Mouse (Mus musculus): ENCODE measurements around the gene Syt12. TPM values are rescaled to one million over a fixed set of nuclear protein-coding genes. Genes with fewer than 3 reads are reported as not detected.

Gene Syt12
- polyA plus RNA-seq, 1 experiment = not detected

DNA sequence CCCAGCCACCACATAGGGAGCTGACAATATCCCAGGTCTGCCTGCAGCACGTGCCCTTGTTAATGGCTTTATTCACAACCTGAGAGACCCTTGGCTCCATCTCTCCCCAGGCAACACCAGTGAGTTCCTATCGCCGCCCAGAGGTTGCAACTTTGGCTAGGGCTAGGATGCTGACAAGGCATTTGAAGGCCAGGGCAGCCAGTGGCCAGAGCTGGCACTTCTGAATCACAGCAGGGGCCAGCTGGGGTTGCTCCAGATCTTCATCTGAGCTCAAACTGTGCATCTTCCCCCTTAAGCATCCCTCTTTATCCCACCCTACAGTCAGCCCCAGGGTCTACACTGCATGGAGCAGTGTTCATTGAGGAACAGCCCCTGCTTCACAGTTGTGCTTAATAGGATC, 2.5 kb downstream of the Syt12 start:
- H3K27me3 ChIP-seq (ENCODE audit: control insufficient read depth, insufficient read depth, low read length, poor library complexity, severe bottlenecking) = 0 out of 2 replicates have a peak, but pooled peaks cover 2% of the 10 kb centered on the region
- TF ChIP-seq CTCF (IDR thresholded peaks at IDR 0.05; ENCODE audit: low read depth, low read length) (no peak), EP300 (IDR thresholded peaks at IDR 0.05; ENCODE audit: insufficient read depth, low read depth, low read length) (no peak), POLR2A (IDR thresholded peaks at IDR 0.05; ENCODE audit: insufficient read depth, low read length) (no peak)
- H3K9ac ChIP-seq (ENCODE audit: low read depth, poor library complexity, severe bottlenecking) = no peak overlapping the region

DNA sequence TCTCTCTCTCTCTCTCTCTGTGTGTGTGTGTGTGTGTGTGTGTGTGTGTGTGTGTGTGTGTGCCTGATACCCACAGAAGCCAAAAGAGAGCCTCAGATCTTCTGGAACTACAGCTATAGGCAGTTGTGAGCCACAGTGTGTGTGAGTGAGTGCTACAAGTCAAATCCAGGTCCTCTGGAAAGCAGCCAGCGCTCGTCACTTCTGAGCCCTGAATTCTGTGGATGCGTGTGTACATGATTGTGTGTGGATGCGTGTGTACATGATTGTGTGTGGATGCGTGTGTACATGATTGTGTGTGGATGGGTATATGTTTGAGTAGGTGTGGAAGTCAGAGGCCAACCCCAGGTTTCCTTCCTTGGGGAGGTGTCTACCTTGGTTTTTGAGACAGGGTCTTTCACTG, 3.7 kb downstream of the Syt12 start:
- H3K9me3 ChIP-seq (replicated peaks; ENCODE audit: control insufficient read depth, insufficient read depth, low read length, poor library complexity, severe bottlenecking) = no peaks in the 10 kb centered on the region
- TF ChIP-seq CTCF (IDR thresholded peaks at IDR 0.05; ENCODE audit: low read depth, low read length) (no peak), POLR2A (IDR thresholded peaks at IDR 0.05; ENCODE audit: insufficient read depth, low read length) (no peak), EP300 (IDR thresholded peaks at IDR 0.05; ENCODE audit: insufficient read depth, low read depth, low read length) (no peak)
- no peak overlapping the region for H3K4me3 ChIP-seq (ENCODE audit: low read depth, low read length)
- H3K36me3 ChIP-seq (ENCODE audit: control insufficient read depth, insufficient read depth, low read length, poor library complexity, severe bottlenecking) = no peaks in the 10 kb centered on the region
- H3K27me3 ChIP-seq (ENCODE audit: control insufficient read depth, insufficient read depth, low read length, poor library complexity, severe bottlenecking) = 0 out of 2 replicates have a peak, but pooled peaks cover 2% of the 10 kb centered on the region
- H3K9ac ChIP-seq (ENCODE audit: low read depth, poor library complexity, severe bottlenecking) = no peak overlapping the region
- no peaks in the 10 kb centered on the region for H3K4me1 ChIP-seq (ENCODE audit: control insufficient read depth, insufficient read depth, low read length)
- no peak overlapping the region for H3K27ac ChIP-seq (ENCODE audit: insufficient read depth, low read length)

More for the DNA sequence above, 2.5 kb downstream of the Syt12 start:
- no peaks in the 10 kb centered on the region for H3K36me3 ChIP-seq (ENCODE audit: control insufficient read depth, insufficient read depth, low read length, poor library complexity, severe bottlenecking)
- H3K4me1 ChIP-seq (ENCODE audit: control insufficient read depth, insufficient read depth, low read length) = no peaks in the 10 kb centered on the region
- no peak overlapping the region for H3K27ac ChIP-seq (ENCODE audit: insufficient read depth, low read length)
- H3K9me3 ChIP-seq (replicated peaks; ENCODE audit: control insufficient read depth, insufficient read depth, low read length, poor library complexity, severe bottlenecking) = no peaks in the 10 kb centered on the region
- no peak overlapping the region for H3K4me3 ChIP-seq (ENCODE audit: low read depth, low read length)

DNA sequence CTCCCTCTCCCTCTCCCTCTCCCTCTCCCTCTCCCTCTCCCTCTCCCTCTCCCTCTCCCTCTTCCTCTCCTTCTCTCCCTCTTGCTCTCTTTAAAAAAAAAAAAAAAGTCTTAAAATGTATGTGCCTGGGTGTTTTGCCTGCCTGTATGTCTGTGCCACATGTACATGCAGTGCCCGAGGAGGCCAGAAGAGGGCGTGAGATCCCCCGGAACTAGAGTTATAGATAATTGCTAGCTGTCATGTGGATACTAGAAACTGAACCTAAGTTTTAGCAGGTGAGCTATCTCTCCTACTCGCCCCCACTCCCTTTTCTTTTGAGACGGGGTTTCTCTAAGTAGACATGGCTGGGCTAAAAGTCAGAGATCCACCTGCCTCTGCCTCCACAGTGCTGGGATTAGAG, 8.9 kb downstream of the Syt12 start:
- Histone ChIP-seq H3K4me1 (ENCODE audit: control insufficient read depth, insufficient read depth, low read length) (no peaks in the 10 kb centered on the region), H3K27ac (ENCODE audit: insufficient read depth, low read length) (no peak overlapping the region), H3K9ac (ENCODE audit: low read depth, poor library complexity, severe bottlenecking) (no peak overlapping the region), H3K27me3 (ENCODE audit: control insufficient read depth, insufficient read depth, low read length, poor library complexity, severe bottlenecking) (no peaks in the 10 kb centered on the region), H3K36me3 (ENCODE audit: control insufficient read depth, insufficient read depth, low read length, poor library complexity, severe bottlenecking) (no peaks in the 10 kb centered on the region), H3K4me3 (ENCODE audit: low read depth, low read length) (no peak overlapping the region), H3K9me3 (replicated peaks; ENCODE audit: control insufficient read depth, insufficient read depth, low read length, poor library complexity, severe bottlenecking) (no peaks in the 10 kb centered on the region)
- TF ChIP-seq POLR2A (IDR thresholded peaks at IDR 0.05; ENCODE audit: insufficient read depth, low read length) (no peak), CTCF (IDR thresholded peaks at IDR 0.05; ENCODE audit: low read depth, low read length) (peak; percentile 59), EP300 (IDR thresholded peaks at IDR 0.05; ENCODE audit: insufficient read depth, low read depth, low read length) (no peak)

DNA sequence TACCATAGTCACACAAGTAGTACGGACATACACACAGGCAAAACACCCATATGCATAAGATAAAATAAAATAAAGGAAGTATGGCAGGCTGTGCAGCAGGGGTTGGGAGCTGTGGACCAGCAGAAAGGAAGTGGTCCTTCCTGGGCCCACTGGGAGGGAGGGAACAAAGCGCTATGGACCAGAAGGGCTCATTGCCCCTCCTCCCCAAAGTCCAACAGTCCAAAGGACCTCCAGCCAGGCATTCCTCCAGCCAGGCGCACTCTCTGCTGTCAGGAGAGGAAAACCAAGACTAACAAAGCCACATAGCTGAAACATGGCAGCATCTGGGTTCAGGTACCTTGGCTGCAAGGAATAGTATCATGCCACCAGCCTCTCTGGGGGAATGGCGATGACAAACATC, 12.6 kb downstream of the Syt12 start:
- TF ChIP-seq EP300 (IDR thresholded peaks at IDR 0.05; ENCODE audit: insufficient read depth, low read depth, low read length) = no peak
- no peak for TF ChIP-seq CTCF (IDR thresholded peaks at IDR 0.05; ENCODE audit: low read depth, low read length)
- TF ChIP-seq POLR2A (IDR thresholded peaks at IDR 0.05; ENCODE audit: insufficient read depth, low read length) = no peak
- no peaks in the 10 kb centered on the region for H3K9me3 ChIP-seq (replicated peaks; ENCODE audit: control insufficient read depth, insufficient read depth, low read length, poor library complexity, severe bottlenecking)
- H3K27ac ChIP-seq (ENCODE audit: insufficient read depth, low read length) = no peak overlapping the region
- no peaks in the 10 kb centered on the region for H3K36me3 ChIP-seq (ENCODE audit: control insufficient read depth, insufficient read depth, low read length, poor library complexity, severe bottlenecking)
- H3K4me3 ChIP-seq (ENCODE audit: low read depth, low read length) = no peak overlapping the region
- H3K4me1 ChIP-seq (ENCODE audit: control insufficient read depth, insufficient read depth, low read length) = no peaks in the 10 kb centered on the region
- H3K27me3 ChIP-seq (ENCODE audit: control insufficient read depth, insufficient read depth, low read length, poor library complexity, severe bottlenecking) = no peaks in the 10 kb centered on the region
- no peak overlapping the region for H3K9ac ChIP-seq (ENCODE audit: low read depth, poor library complexity, severe bottlenecking)

DNA sequence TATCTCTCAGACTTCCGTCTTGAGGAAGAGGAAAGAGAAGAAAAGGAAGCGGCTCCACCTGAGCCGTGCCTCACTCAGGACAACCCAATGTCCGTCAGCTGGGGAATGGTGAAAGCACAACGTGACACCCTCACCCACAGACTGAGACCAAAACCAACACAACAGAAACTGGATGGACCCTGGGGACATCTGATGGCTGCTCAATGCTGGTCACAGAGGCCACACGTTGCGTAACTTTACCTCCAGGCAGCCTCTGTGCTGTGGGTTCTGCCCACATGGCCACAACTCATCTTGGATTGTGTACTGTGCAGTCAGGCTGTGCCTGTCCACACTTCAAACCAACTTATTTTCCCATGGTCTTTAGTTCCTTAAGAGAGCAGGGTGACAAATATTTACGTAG, 15.3 kb downstream of the Syt12 start:
- TF ChIP-seq POLR2A (IDR thresholded peaks at IDR 0.05; ENCODE audit: insufficient read depth, low read length) (no peak), EP300 (IDR thresholded peaks at IDR 0.05; ENCODE audit: insufficient read depth, low read depth, low read length) (no peak), CTCF (IDR thresholded peaks at IDR 0.05; ENCODE audit: low read depth, low read length) (no peak)
- Histone ChIP-seq H3K9me3 (replicated peaks; ENCODE audit: control insufficient read depth, insufficient read depth, low read length, poor library complexity, severe bottlenecking) (no peaks in the 10 kb centered on the region), H3K27me3 (ENCODE audit: control insufficient read depth, insufficient read depth, low read length, poor library complexity, severe bottlenecking) (no peaks in the 10 kb centered on the region), H3K27ac (ENCODE audit: insufficient read depth, low read length) (no peak overlapping the region), H3K9ac (ENCODE audit: low read depth, poor library complexity, severe bottlenecking) (no peak overlapping the region), H3K4me3 (ENCODE audit: low read depth, low read length) (no peak overlapping the region), H3K36me3 (ENCODE audit: control insufficient read depth, insufficient read depth, low read length, poor library complexity, severe bottlenecking) (no peaks in the 10 kb centered on the region), H3K4me1 (ENCODE audit: control insufficient read depth, insufficient read depth, low read length) (no peaks in the 10 kb centered on the region)

DNA sequence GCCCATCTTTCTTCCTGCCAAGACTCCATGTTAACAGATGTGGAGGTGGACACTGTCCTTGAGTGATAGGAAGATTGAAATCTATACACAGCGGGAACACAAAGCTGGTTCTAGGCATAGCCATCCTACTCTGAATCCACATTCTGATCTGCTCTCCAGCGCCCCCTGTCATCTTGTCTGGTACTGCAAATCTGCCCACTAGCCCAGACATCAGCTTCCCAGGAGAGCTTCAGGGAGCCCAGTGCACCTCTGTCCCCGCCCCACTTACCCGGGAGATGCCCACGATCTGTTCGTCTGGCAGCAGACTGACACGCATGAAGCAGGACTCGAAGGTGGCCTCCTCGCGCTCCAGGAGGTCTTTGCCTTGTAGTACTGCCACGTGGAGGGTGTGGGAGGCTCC, 21.0 kb downstream of the Syt12 start:
- no peaks in the 10 kb centered on the region for H3K36me3 ChIP-seq (ENCODE audit: control insufficient read depth, insufficient read depth, low read length, poor library complexity, severe bottlenecking)

More for the DNA sequence above, 21.0 kb downstream of the Syt12 start:
- no peak overlapping the region for H3K27ac ChIP-seq (ENCODE audit: insufficient read depth, low read length)
- no peaks in the 10 kb centered on the region for H3K9me3 ChIP-seq (replicated peaks; ENCODE audit: control insufficient read depth, insufficient read depth, low read length, poor library complexity, severe bottlenecking)
- peak; percentile 70 for TF ChIP-seq CTCF (IDR thresholded peaks at IDR 0.05; ENCODE audit: low read depth, low read length)
- no peak for TF ChIP-seq EP300 (IDR thresholded peaks at IDR 0.05; ENCODE audit: insufficient read depth, low read depth, low read length)
- H3K9ac ChIP-seq (ENCODE audit: low read depth, poor library complexity, severe bottlenecking) = no peak overlapping the region
- no peak overlapping the region for H3K4me3 ChIP-seq (ENCODE audit: low read depth, low read length)
- H3K27me3 ChIP-seq (ENCODE audit: control insufficient read depth, insufficient read depth, low read length, poor library complexity, severe bottlenecking) = no peaks in the 10 kb centered on the region
- H3K4me1 ChIP-seq (ENCODE audit: control insufficient read depth, insufficient read depth, low read length) = no peaks in the 10 kb centered on the region
